Mouse (Mus musculus) MEL (cell line): ENCODE measurements around the gene Mgat5.

ENCODE experiments used
- BHLHE40 ChIP-seq: IDR thresholded peaks from 2 replicates; pipeline ENCODE4 v1.6.1; 2012; ENCODE audit warnings: low read depth, mild to moderate bottlenecking, inconsistent platforms, low read length, improper control_type of control experiment, borderline replicate concordance
- CHD1 ChIP-seq: IDR thresholded peaks from 2 replicates; pipeline ENCODE4 v1.6.1; 2012; ENCODE audit warnings: low read depth, mild to moderate bottlenecking, inconsistent platforms, low read length, improper control_type of control experiment
- CTCF ChIP-seq, 3 experiments: IDR thresholded peaks in 2 of 3; conservative IDR thresholded peaks in 1 of 3; 2 replicates each; pipeline ENCODE4 v1.5.1; 2011 to 2012; ENCODE audit warnings: low read length in 3 of 3, low read depth in 2 of 3, mild to moderate bottlenecking in 2 of 3, improper control_type of control experiment in 1 of 3, inconsistent platforms in 1 of 3, mixed read lengths in 1 of 3, moderate library complexity in 1 of 3; ENCODE audit not compliant: control insufficient read depth in 1 of 3, insufficient read depth in 1 of 3, poor library complexity in 1 of 3, severe bottlenecking in 1 of 3
- GATA1 ChIP-seq: IDR thresholded peaks from 2 replicates; pipeline ENCODE4 v1.6.1; 2011; ENCODE audit warnings: low read depth, low read length, improper control_type of control experiment
- MAX ChIP-seq: IDR thresholded peaks from 2 replicates; pipeline ENCODE4 v1.6.1; 2011; ENCODE audit warnings: low read length, improper control_type of control experiment
- NELFE ChIP-seq: IDR thresholded peaks from 2 replicates; pipeline ENCODE4 v1.6.1; 2011; ENCODE audit warnings: low read depth, low read length, improper control_type of control experiment
- NRF1 ChIP-seq: IDR thresholded peaks from 2 replicates; pipeline ENCODE4 v1.6.1; 2014; ENCODE audit warnings: low read depth, mild to moderate bottlenecking, inconsistent platforms, low read length, improper control_type of control experiment, moderate library complexity; ENCODE audit not compliant: poor library complexity, insufficient read depth, severe bottlenecking
- POLR2A ChIP-seq, 2 experiments: IDR thresholded peaks; 2 replicates each; pipeline ENCODE4 v1.6.1; 2011 to 2012; ENCODE audit warnings: low read length in 2 of 2, mild to moderate bottlenecking in 2 of 2, control low read depth in 1 of 2, improper control_type of control experiment in 1 of 2, low read depth in 1 of 2, moderate library complexity in 1 of 2; ENCODE audit not compliant: control insufficient read depth in 1 of 2, insufficient read depth in 1 of 2, poor library complexity in 1 of 2
- RAD21 ChIP-seq: IDR thresholded peaks from 2 replicates; pipeline ENCODE4 v1.6.1; 2011; ENCODE audit warnings: mild to moderate bottlenecking, low read depth, low read length, improper control_type of control experiment
- TBP ChIP-seq: IDR thresholded peaks from 2 replicates; pipeline ENCODE4 v1.8.0; 2011; ENCODE audit warnings: low read depth, low read length, improper control_type of control experiment
- ZMIZ1 ChIP-seq: IDR thresholded peaks from 2 replicates; pipeline ENCODE4 v1.6.1; 2012; ENCODE audit warnings: low read depth, mild to moderate bottlenecking, inconsistent platforms, low read length, improper control_type of control experiment, moderate library complexity
- ZNF384 ChIP-seq: IDR thresholded peaks from 2 replicates; pipeline ENCODE4 v1.6.1; 2012; ENCODE audit warnings: low read depth, mild to moderate bottlenecking, inconsistent platforms, low read length, improper control_type of control experiment

DNA sequence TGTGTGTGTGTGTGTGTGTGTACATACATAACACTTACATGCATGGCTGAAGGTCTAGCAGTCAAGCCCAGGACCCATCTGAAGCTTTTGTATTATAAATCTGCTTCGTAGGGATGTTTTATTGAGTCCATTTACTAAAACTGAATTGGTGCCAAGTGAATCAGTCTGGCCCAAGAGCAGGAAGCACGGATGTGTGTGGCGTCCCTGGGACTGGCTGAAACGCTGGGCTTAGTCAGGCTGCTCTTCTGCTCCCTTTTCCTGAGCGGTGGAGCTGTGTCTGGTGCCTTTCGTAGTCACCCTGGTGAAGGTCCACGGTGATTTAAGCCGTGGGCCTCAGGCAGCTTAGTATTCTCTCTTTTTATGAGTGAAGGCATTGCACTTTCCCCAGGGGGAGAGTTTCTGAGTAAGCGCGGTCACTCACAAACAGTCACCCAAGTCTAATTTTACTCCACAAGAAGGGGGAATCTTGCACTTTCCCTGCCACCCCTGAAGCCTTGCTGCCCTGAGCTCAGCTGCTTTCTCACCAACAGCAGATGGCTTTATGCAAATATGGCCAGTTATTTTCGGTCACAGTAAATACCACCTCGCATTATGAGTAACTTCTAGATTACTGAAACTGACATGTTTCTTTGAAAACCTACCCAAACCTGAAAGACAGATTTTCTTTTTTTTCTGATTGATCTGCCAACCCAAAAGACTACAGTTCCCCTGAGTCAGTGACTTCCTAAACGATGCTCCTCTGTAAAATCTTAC is 176.1 kb downstream of the Mgat5 start:
- TF ChIP-seq POLR2A (IDR thresholded peaks at IDR 0.05; ENCODE audit: control insufficient read depth in 1 of 2, insufficient read depth in 1 of 2, low read depth in 1 of 2, low read length in 2 of 2, poor library complexity in 1 of 2) (no peak), NELFE (no peak), MAX (no peak), ZNF384 (no peak), ZMIZ1 (no peak), CTCF (IDR thresholded peaks at IDR 0.05 in 2 of 3, conservative IDR thresholded peaks at IDR 0.05 in 1 of 3; ENCODE audit: control insufficient read depth in 1 of 3, insufficient read depth in 1 of 3, low read depth in 2 of 3, low read length in 3 of 3, poor library complexity in 1 of 3, severe bottlenecking in 1 of 3) (no peak), GATA1 (no peak), RAD21 (no peak), CHD1 (no peak), TBP (no peak), BHLHE40 (no peak), NRF1 (no peak)
